Mouse (Mus musculus): ENCODE measurements around the gene Krt2. TPM values are rescaled to one million over a fixed set of nuclear protein-coding genes. Genes with fewer than 3 reads are reported as not detected.

The Krt2 gene
- total and polyA plus RNA-seq, 2 experiments from 2014 or later: not detected

- TF ChIP-seq EP300 (IDR thresholded peaks at IDR 0.05; ENCODE audit: low read depth) (no peak), CTCF (IDR thresholded peaks at IDR 0.05; ENCODE audit: low read depth) (no peak)
- no peaks in the 10 kb centered on the region for H3K4me1 ChIP-seq (ENCODE audit: control insufficient read depth, insufficient read depth)
- H3K4me2 ChIP-seq (ENCODE audit: low read depth, low read length): no peak overlapping the region
- H3K27ac ChIP-seq (ENCODE audit: low read depth): no peak overlapping the region
- DNase-seq (ENCODE audit: low spot score): no peak
- H3K36me3 ChIP-seq (replicated peaks; ENCODE audit: control insufficient read depth, insufficient read depth, low read length): no peaks in the 10 kb centered on the region
- no peaks in the 10 kb centered on the region for H3K9me3 ChIP-seq (replicated peaks; ENCODE audit: control insufficient read depth, low read length)
- no peak overlapping the region for H3K9ac ChIP-seq (replicated peaks; ENCODE audit: low read depth, low read length)
- WGBS: 66% methylated on average over 9 of the region's 9 CpGs
- ATAC-seq (ENCODE audit: insufficient read depth, low read depth): no peak
- H3K27me3 ChIP-seq (ENCODE audit: control insufficient read depth, insufficient read depth, low read length): peaks cover 34% of the 10 kb centered on the region
- no peak overlapping the region for H3K4me3 ChIP-seq (ENCODE audit: low read depth, low read length)
These were observed 25.2 kb upstream of the Krt2 start for GRCm38 (mm10) chr15:101843192-101843591.

GRCm38 (mm10) chr15:101834784-101835328, 16.9 kb upstream of the Krt2 start:
- 0 out of 2 replicates have a peak, but pooled peaks cover 7% of the 10 kb centered on the region for H3K27me3 ChIP-seq (ENCODE audit: control insufficient read depth, insufficient read depth, low read length)
- H3K36me3 ChIP-seq (replicated peaks; ENCODE audit: control insufficient read depth, insufficient read depth, low read length): no peaks in the 10 kb centered on the region
- TF ChIP-seq CTCF (IDR thresholded peaks at IDR 0.05; ENCODE audit: low read depth) (no peak), EP300 (IDR thresholded peaks at IDR 0.05; ENCODE audit: low read depth) (no peak)
- H3K4me1 ChIP-seq (ENCODE audit: control insufficient read depth, insufficient read depth): no peaks in the 10 kb centered on the region
- H3K9ac ChIP-seq (replicated peaks; ENCODE audit: low read depth, low read length): no peak overlapping the region
- DNase-seq (ENCODE audit: low spot score): no peak
- no peak overlapping the region for H3K27ac ChIP-seq (ENCODE audit: low read depth)
- no peak for ATAC-seq (ENCODE audit: insufficient read depth, low read depth)
- H3K9me3 ChIP-seq (replicated peaks; ENCODE audit: control insufficient read depth, low read length): no peaks in the 10 kb centered on the region
- H3K4me3 ChIP-seq (ENCODE audit: low read depth, low read length): no peak overlapping the region
- H3K4me2 ChIP-seq (ENCODE audit: low read depth, low read length): no peak overlapping the region
- WGBS: 68% methylated on average over 5 of the region's 5 CpGs

- WGBS: 40% methylated on average over 6 of the region's 6 CpGs
- no peaks in the 10 kb centered on the region for H3K4me1 ChIP-seq (ENCODE audit: control insufficient read depth, insufficient read depth)
- TF ChIP-seq CTCF (IDR thresholded peaks at IDR 0.05; ENCODE audit: low read depth) (no peak), EP300 (IDR thresholded peaks at IDR 0.05; ENCODE audit: low read depth) (no peak)
- H3K9me3 ChIP-seq (replicated peaks; ENCODE audit: control insufficient read depth, low read length): no peaks in the 10 kb centered on the region
- no peak overlapping the region for H3K9ac ChIP-seq (replicated peaks; ENCODE audit: low read depth, low read length)
- no peak for DNase-seq (ENCODE audit: low spot score)
- no peak overlapping the region for H3K4me3 ChIP-seq (ENCODE audit: low read depth, low read length)
- H3K36me3 ChIP-seq (replicated peaks; ENCODE audit: control insufficient read depth, insufficient read depth, low read length): no peaks in the 10 kb centered on the region
- H3K4me2 ChIP-seq (ENCODE audit: low read depth, low read length): no peak overlapping the region
- no peak overlapping the region for H3K27ac ChIP-seq (ENCODE audit: low read depth)
- ATAC-seq (ENCODE audit: insufficient read depth, low read depth): no peak
- 0 out of 2 replicates have a peak, but pooled peaks cover 2% of the 10 kb centered on the region for H3K27me3 ChIP-seq (ENCODE audit: control insufficient read depth, insufficient read depth, low read length)
These were observed 15.2 kb upstream of the Krt2 start for GRCm38 (mm10) chr15:101833131-101833530.

GRCm38 (mm10) chr15:101829441-101829840, 11.5 kb upstream of the Krt2 start:
- Histone ChIP-seq H3K4me3 (ENCODE audit: low read depth, low read length) (no peak overlapping the region), H3K27ac (ENCODE audit: low read depth) (no peak overlapping the region), H3K27me3 (ENCODE audit: control insufficient read depth, insufficient read depth, low read length) (no peaks in the 10 kb centered on the region), H3K4me2 (ENCODE audit: low read depth, low read length) (no peak overlapping the region), H3K36me3 (replicated peaks; ENCODE audit: control insufficient read depth, insufficient read depth, low read length) (no peaks in the 10 kb centered on the region), H3K9ac (replicated peaks; ENCODE audit: low read depth, low read length) (no peak overlapping the region), H3K4me1 (ENCODE audit: control insufficient read depth, insufficient read depth) (no peaks in the 10 kb centered on the region), H3K9me3 (replicated peaks; ENCODE audit: control insufficient read depth, low read length) (no peaks in the 10 kb centered on the region)
- 69% methylated on average over 5 of the region's 5 CpGs for WGBS
- TF ChIP-seq EP300 (IDR thresholded peaks at IDR 0.05; ENCODE audit: low read depth): no peak
- no peak for TF ChIP-seq CTCF (IDR thresholded peaks at IDR 0.05; ENCODE audit: low read depth)
- ATAC-seq (ENCODE audit: insufficient read depth, low read depth) (no peak), DNase-seq (ENCODE audit: low spot score) (no peak)

GRCm38 (mm10) chr15:101821786-101822185, 3.8 kb upstream of the Krt2 start:
- WGBS: 12% methylated on average over 3 of the region's 3 CpGs
- Histone ChIP-seq H3K27me3 (ENCODE audit: control insufficient read depth, insufficient read depth, low read length) (0 out of 2 replicates have a peak, but pooled peaks cover 4% of the 10 kb centered on the region), H3K4me3 (ENCODE audit: low read depth, low read length) (no peak overlapping the region), H3K4me1 (ENCODE audit: control insufficient read depth, insufficient read depth) (no peaks in the 10 kb centered on the region), H3K9me3 (replicated peaks; ENCODE audit: control insufficient read depth, low read length) (no peaks in the 10 kb centered on the region), H3K36me3 (replicated peaks; ENCODE audit: control insufficient read depth, insufficient read depth, low read length) (no peaks in the 10 kb centered on the region), H3K4me2 (ENCODE audit: low read depth, low read length) (no peak overlapping the region), H3K9ac (replicated peaks; ENCODE audit: low read depth, low read length) (no peak overlapping the region), H3K27ac (ENCODE audit: low read depth) (no peak overlapping the region)
- TF ChIP-seq CTCF (IDR thresholded peaks at IDR 0.05; ENCODE audit: low read depth) (no peak), EP300 (IDR thresholded peaks at IDR 0.05; ENCODE audit: low read depth) (no peak)
- no peak for DNase-seq (ENCODE audit: low spot score)
- no peak for ATAC-seq (ENCODE audit: insufficient read depth, low read depth)

All from heart, postnatal 0 days (tissue).